Mouse (Mus musculus): Measurements from ENCODE around the gene Sspn. TPM values are rescaled to one million over a fixed set of nuclear protein-coding genes. Genes with fewer than 3 reads are reported as not detected.

Sspn gene
- polyA plus RNA-seq, 1 experiment from 2014 or later, result 20.9 TPM

DNA sequence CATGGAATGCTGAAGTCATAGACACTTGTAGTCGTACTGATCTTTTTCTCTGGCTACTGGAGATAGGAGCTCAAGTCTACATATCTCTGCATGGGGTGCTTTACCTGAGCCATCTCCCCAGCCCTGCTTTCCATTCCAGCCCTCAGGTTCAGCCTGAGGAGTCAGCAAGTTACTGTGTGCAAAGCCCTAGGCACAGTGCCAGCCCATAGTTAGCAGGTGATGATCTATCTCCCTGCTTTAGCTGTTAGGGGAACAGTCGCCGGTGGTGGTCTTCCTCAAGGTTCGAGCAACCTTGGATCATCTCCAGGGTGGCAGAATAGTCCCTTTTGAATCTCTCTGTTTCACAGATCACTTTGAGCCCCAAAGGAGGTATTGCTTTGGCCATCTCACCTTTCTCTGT lies 5.1 kb downstream of the Sspn start:
- Histone ChIP-seq H3K27me3 (no peaks in the 10 kb centered on the region), H3K9me3 (no peaks in the 10 kb centered on the region), H3K4me2 (no peak overlapping the region), H3K4me1 (peaks cover 15% of the 10 kb centered on the region), H3K27ac (no peak overlapping the region), H3K36me3 (no peaks in the 10 kb centered on the region), H3K4me3 (no peak overlapping the region), H3K9ac (no peak overlapping the region)
- no peak for ATAC-seq (ENCODE audit: insufficient number of reproducible peaks, low FRiP score, low TSS enrichment, low read depth)
- 89% methylated on average over 4 of the region's 4 CpGs for WGBS

DNA sequence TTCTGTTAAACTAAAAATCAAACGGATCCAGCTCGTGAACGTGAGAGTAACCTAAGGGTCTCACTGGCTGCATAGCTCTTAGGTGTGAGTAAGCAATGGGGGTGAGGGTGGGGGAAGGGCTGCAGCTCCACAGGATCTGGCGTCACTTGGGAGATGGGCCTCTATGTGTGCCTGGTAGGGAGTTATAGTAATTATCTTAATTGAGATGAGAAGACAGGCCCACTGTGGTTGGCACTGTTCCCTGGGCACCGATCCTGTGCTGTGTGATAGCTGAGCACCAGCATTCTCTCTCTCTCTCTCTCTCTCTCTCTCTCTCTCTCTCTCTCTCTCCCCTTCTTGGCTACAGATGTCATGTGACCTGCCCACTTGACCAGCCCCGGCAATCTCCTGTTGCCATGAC lies 9.4 kb downstream of the Sspn start:
- Histone ChIP-seq H3K4me3 (no peak overlapping the region), H3K4me2 (no peak overlapping the region), H3K27me3 (no peaks in the 10 kb centered on the region), H3K36me3 (no peaks in the 10 kb centered on the region), H3K9me3 (no peaks in the 10 kb centered on the region), H3K4me1 (peaks cover 7% of the 10 kb centered on the region; the same call in 1 of the 2 replicates), H3K27ac (no peak overlapping the region), H3K9ac (no peak overlapping the region)
- no peak for ATAC-seq (ENCODE audit: insufficient number of reproducible peaks, low FRiP score, low TSS enrichment, low read depth)
- WGBS, result 66% methylated on average over 6 of the region's 6 CpGs

- 65% methylated on average over 12 of the region's 12 CpGs for WGBS
- no peak overlapping the region for H3K9ac ChIP-seq
- H3K9me3 ChIP-seq, result no peaks in the 10 kb centered on the region
- no peak overlapping the region for H3K4me2 ChIP-seq
- H3K27ac ChIP-seq, result no peak overlapping the region
- H3K36me3 ChIP-seq, result no peaks in the 10 kb centered on the region
- peaks cover 6% of the 10 kb centered on the region; the same call in 1 of the 2 replicates for H3K4me1 ChIP-seq
- H3K27me3 ChIP-seq, result no peaks in the 10 kb centered on the region
- H3K4me3 ChIP-seq, result no peak overlapping the region
- no peak for ATAC-seq (ENCODE audit: insufficient number of reproducible peaks, low FRiP score, low TSS enrichment, low read depth)
Measured at GRCm38 (mm10) chr6:145942263-145942966, 11.0 kb downstream of the Sspn start.

GRCm38 (mm10) chr6:145943414-145943813 lies 12.0 kb downstream of the Sspn start:
- H3K4me1 ChIP-seq, result peaks cover 9% of the 10 kb centered on the region; the same call in 1 of the 2 replicates
- no peak overlapping the region for H3K9ac ChIP-seq
- H3K27me3 ChIP-seq, result no peaks in the 10 kb centered on the region
- no peaks in the 10 kb centered on the region for H3K9me3 ChIP-seq
- H3K4me2 ChIP-seq, result no peak overlapping the region
- WGBS, result 68% methylated on average over 3 of the region's 3 CpGs
- H3K36me3 ChIP-seq, result no peaks in the 10 kb centered on the region
- H3K4me3 ChIP-seq, result no peak overlapping the region
- ATAC-seq (ENCODE audit: insufficient number of reproducible peaks, low FRiP score, low TSS enrichment, low read depth), result no peak
- no peak overlapping the region for H3K27ac ChIP-seq

- peaks cover 13% of the 10 kb centered on the region; the same call in 1 of the 2 replicates for H3K4me1 ChIP-seq
- H3K27ac ChIP-seq, result 0 out of 2 replicates have a peak overlapping the region, but pooled peaks have one; percentile 11
- no peaks in the 10 kb centered on the region for H3K36me3 ChIP-seq
- H3K9ac ChIP-seq, result no peak overlapping the region
- ATAC-seq (ENCODE audit: insufficient number of reproducible peaks, low FRiP score, low TSS enrichment, low read depth), result no peak
- H3K27me3 ChIP-seq, result no peaks in the 10 kb centered on the region
- 73% methylated on average over 11 of the region's 11 CpGs for WGBS
- H3K4me2 ChIP-seq, result no peak overlapping the region
- H3K4me3 ChIP-seq, result no peak overlapping the region
- H3K9me3 ChIP-seq, result no peaks in the 10 kb centered on the region
Measured at GRCm38 (mm10) chr6:145945700-145946344, 14.4 kb downstream of the Sspn start.

GRCm38 (mm10) chr6:145949049-145949448 lies 17.6 kb downstream of the Sspn start:
- ATAC-seq (ENCODE audit: insufficient number of reproducible peaks, low FRiP score, low TSS enrichment, low read depth), result no peak
- H3K9ac ChIP-seq, result no peak overlapping the region
- no peak overlapping the region for H3K4me3 ChIP-seq

DNA sequence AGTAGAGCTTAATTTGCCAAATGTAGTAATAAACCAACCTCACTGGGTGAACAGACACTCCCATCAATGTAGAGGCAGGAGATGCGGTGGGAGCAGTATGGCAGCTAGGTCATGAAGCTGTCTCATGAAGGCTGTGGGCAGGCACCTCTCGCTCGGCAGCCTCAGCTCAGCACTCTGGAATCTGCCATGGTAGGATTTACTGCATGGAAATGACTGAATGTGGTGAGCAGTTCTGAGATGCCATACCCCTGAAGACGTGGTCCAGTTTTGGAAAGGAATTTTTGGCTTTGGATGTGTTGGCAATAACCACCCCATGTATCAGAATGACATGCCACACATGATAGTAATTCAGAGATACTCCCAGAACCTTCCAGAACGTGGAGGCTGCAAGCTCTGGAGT lies 19.2 kb downstream of the Sspn start:
- Histone ChIP-seq H3K4me1 (peaks cover 9% of the 10 kb centered on the region; the same call in 1 of the 2 replicates), H3K27me3 (no peaks in the 10 kb centered on the region), H3K4me2 (no peak overlapping the region), H3K9me3 (no peaks in the 10 kb centered on the region), H3K9ac (no peak overlapping the region), H3K4me3 (no peak overlapping the region), H3K36me3 (no peaks in the 10 kb centered on the region), H3K27ac (no peak overlapping the region)
- 62% methylated on average over 5 of the region's 5 CpGs for whole genome bisulfite sequencing
- ATAC-seq (ENCODE audit: insufficient number of reproducible peaks, low FRiP score, low TSS enrichment, low read depth), result no peak

More at GRCm38 (mm10) chr6:145949049-145949448, 17.6 kb downstream of the Sspn start:
- Histone ChIP-seq H3K9me3 (no peaks in the 10 kb centered on the region), H3K4me2 (no peak overlapping the region), H3K27me3 (no peaks in the 10 kb centered on the region), H3K36me3 (no peaks in the 10 kb centered on the region), H3K27ac (no peak overlapping the region), H3K4me1 (peaks cover 9% of the 10 kb centered on the region; the same call in 1 of the 2 replicates)
- WGBS, result 30% methylated on average over 4 of the region's 4 CpGs

GRCm38 (mm10) chr6:145952594-145952993 lies 21.2 kb downstream of the Sspn start:
- no peak overlapping the region for H3K27ac ChIP-seq
- no peak overlapping the region for H3K4me2 ChIP-seq
- H3K27me3 ChIP-seq, result no peaks in the 10 kb centered on the region
- no peaks in the 10 kb centered on the region for H3K9me3 ChIP-seq
- H3K4me1 ChIP-seq, result peaks cover 9% of the 10 kb centered on the region
- H3K9ac ChIP-seq, result no peak overlapping the region
- no peak overlapping the region for H3K4me3 ChIP-seq
- no peak for ATAC-seq (ENCODE audit: insufficient number of reproducible peaks, low FRiP score, low TSS enrichment, low read depth)
- WGBS, result 57% methylated on average over 3 of the region's 3 CpGs
- H3K36me3 ChIP-seq, result no peaks in the 10 kb centered on the region

DNA sequence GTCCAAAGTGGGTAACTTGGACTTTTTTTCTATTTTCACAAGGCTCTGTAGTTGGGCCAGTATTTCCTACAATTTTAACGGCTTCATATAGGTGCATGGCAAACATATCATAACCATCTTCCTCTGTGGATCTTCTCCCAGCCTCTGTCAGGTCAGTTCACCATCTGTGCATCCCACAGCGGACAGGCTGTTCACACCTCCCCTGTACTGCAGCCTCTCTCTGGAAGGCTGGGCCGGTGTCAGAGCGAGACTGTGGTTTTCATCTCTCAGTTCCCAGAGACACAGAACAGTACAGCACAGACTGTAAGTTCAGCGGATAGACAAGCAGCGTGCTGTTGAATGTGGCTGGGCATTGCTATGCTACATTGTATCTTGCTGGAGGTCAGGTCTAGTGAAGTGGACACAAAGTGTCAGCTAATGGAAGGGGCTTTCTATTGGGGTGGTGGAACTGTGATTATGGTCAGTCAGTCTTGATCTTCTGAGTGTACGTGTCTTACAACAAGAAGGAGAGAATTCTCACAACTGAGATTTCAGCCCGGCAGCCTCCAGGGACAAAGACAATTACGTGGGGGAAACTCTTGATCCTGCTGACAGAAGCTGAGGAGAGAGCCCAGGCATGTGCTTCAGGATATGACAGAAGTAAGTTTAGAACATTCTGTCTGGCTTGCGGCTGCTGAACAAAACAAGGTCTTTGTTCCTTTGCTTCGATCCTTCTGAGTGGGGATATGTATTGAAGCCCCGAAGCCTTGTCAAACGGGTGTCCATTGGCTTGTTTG lies 21.9 kb downstream of the Sspn start:
- H3K27me3 ChIP-seq, result no peaks in the 10 kb centered on the region

DNA sequence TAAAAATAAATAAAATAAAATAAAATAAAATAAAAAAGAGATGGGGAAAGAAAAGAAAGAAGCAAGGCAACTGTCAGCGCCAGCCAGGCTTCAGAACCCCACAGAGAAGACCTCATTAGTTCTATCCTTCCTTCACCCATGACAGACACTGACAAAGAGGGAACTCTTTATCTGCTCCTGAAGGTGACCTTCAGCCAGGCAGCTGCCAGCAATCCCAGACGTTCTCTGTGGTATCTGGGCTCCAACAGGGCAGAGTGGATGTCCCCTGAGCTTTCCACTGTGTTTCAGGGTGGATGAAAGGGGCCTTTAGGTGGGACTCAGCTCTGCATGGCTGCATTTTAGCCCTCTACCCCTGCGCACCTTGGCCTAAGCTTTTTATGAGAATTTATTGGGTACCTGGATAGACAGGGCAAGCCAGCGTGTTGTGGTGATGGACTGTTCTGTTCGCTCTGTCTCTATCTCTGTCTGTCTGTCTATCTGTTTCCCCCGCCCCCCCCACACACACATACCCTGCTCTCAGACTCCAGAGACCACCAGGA lies 26.1 kb downstream of the Sspn start:
- no peak overlapping the region for H3K9ac ChIP-seq
- 69% methylated on average over 6 of the region's 6 CpGs for WGBS
- H3K27ac ChIP-seq, result no peak overlapping the region

More for the DNA sequence above, 21.9 kb downstream of the Sspn start:
- Histone ChIP-seq H3K4me2 (no peak overlapping the region), H3K27ac (no peak overlapping the region), H3K4me3 (no peak overlapping the region), H3K9ac (no peak overlapping the region), H3K4me1 (peaks cover 13% of the 10 kb centered on the region), H3K36me3 (no peaks in the 10 kb centered on the region), H3K9me3 (no peaks in the 10 kb centered on the region)
- no peak for ATAC-seq (ENCODE audit: insufficient number of reproducible peaks, low FRiP score, low TSS enrichment, low read depth)
- 76% methylated on average over 13 of the region's 13 CpGs for whole genome bisulfite sequencing

GRCm38 (mm10) chr6:145958070-145958469 lies 26.6 kb downstream of the Sspn start:
- Histone ChIP-seq H3K36me3 (no peaks in the 10 kb centered on the region), H3K4me1 (peaks cover 12% of the 10 kb centered on the region), H3K27ac (no peak overlapping the region), H3K9ac (no peak overlapping the region), H3K9me3 (no peaks in the 10 kb centered on the region), H3K4me2 (no peak overlapping the region), H3K27me3 (no peaks in the 10 kb centered on the region), H3K4me3 (no peak overlapping the region)
- 17% methylated on average over 5 of the region's 5 CpGs for WGBS
- ATAC-seq (ENCODE audit: insufficient number of reproducible peaks, low FRiP score, low TSS enrichment, low read depth), result 0 out of 2 replicates have a peak, but pooled peaks have one; percentile 22

More for the DNA sequence above, 26.1 kb downstream of the Sspn start:
- ATAC-seq (ENCODE audit: insufficient number of reproducible peaks, low FRiP score, low TSS enrichment, low read depth), result peak; percentile 8; the same call in 1 of the 2 replicates
- H3K36me3 ChIP-seq, result no peaks in the 10 kb centered on the region
- no peaks in the 10 kb centered on the region for H3K9me3 ChIP-seq
- H3K4me3 ChIP-seq, result no peak overlapping the region
- H3K4me1 ChIP-seq, result peaks cover 12% of the 10 kb centered on the region
- H3K27me3 ChIP-seq, result no peaks in the 10 kb centered on the region
- no peak overlapping the region for H3K4me2 ChIP-seq
